Mouse (Mus musculus) brain, embryonic 14.5 days (tissue): ENCODE data around the gene Fem1b. TPM values are rescaled to one million over a fixed set of nuclear protein-coding genes. Genes with fewer than 3 reads are reported as not detected.

Experiments used
- DNase-seq: peaks from one replicate; pipeline ENCODE4 v3.0.0-alpha.2; 2011; ENCODE audit warnings: low read depth
- CTCF ChIP-seq: fragments of 200-500 bp; IDR thresholded peaks from 2 replicates; pipeline ENCODE4 v1.5.1; 2012; ENCODE audit warnings: inconsistent platforms, mild to moderate bottlenecking, moderate library complexity, borderline replicate concordance; ENCODE audit not compliant: insufficient read depth, insufficient read length; ENCODE audit errors: extremely low read depth
- POLR2A ChIP-seq: fragments of 200-500 bp; IDR thresholded peaks from 2 replicates; pipeline ENCODE4 v1.6.1; 2012; ENCODE audit warnings: mild to moderate bottlenecking, inconsistent platforms, borderline replicate concordance; ENCODE audit not compliant: poor library complexity, insufficient read depth, insufficient read length, severe bottlenecking; ENCODE audit errors: extremely low read depth
- polyA plus RNA-seq: library from polyadenylated mRNA; depleted of rRNA; stranded (reverse); fragments of >200 nt; gene quantifications from 2 replicates; pipeline ENCODE4 v1.2.3, GENCODE M21; 2012

Gene Fem1b
- polyA plus RNA-seq, 1 experiment: 89.5 TPM

DNA sequence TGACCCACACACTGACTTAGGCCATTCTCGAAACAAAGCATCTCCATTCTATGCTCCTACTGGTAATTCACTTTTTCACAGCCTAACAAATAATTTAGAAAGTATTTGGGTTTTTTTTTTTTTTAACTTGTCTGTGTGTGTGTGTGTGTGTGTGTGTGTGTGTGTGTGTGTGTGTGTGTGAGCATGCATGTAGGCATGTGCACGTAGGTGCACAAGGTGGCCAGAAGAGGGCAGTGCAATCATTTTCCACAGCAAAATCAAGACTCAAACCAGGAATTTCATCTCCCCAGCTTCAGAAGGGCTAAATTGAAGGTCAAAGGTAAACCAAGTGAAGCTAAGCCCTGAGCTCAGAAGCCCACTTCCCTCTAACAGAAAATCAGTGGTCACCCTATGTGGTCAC is 27.5 kb downstream of the Fem1b start:
- TF ChIP-seq CTCF (peak; percentile 16; the same call in 1 of the 2 replicates), POLR2A (no peak)
- no peak for DNase-seq

DNA sequence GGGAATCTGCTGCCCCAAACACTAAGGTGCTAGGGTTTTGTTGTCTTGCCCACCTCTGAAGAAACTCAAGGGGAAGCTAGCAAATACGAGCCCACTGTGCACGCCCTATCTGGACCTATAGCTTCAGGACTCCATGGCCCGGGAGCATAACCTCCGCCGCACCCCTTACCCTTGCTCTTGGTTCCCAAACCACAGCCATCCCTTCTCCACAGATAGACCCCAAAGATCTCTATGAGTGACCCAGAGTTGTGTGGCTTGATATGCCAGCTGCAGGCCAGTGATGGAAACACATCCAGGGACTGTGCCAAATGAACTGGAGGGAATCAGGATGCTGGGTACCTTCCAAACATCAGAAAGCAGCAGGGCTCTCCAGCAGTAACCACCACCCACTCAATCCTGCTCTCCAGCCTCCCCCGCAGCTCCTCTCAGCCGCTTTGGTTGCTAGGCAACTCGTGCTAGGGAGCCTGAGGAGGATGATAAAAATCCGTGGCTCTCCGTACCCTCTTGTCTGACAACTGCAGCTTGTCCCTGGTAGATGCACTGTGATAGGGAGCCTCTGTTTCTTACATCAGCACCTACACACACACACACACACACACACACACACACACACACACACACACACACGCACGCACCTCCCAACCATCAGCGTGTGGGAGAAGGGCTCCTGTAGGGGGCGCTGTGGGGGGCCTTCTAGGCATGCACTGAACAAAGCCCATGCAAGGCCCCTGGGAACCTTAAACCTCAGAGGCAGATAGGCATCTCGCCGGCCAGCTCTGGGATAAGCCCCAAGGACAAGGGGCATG is 28.6 kb downstream of the Fem1b start:
- peak; percentile 92 for DNase-seq

DNA sequence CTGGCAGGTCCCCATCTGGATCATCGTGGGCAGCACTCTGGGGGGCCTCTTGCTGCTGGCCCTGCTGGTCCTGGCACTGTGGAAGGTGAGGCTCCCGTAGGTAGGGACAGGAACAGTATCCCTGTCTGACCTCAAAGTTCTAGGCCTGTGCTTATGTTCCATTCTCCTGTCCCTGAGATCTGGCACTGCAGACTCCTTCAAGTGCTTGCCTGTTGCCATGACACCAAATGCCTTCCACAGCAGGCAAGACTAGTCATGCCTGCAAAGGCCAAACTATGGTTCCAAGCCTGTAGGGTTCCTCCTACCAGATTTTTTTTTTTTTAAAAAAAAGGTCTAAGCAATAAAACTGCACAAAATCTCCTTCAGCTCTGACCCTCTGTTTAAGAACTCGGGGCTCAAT is 29.8 kb downstream of the Fem1b start:
- DNase-seq: peak; percentile 64
- no peak for TF ChIP-seq CTCF
- TF ChIP-seq POLR2A: no peak

More for the DNA sequence above, 28.6 kb downstream of the Fem1b start:
- TF ChIP-seq CTCF (peak; percentile 58), POLR2A (no peak)

DNA sequence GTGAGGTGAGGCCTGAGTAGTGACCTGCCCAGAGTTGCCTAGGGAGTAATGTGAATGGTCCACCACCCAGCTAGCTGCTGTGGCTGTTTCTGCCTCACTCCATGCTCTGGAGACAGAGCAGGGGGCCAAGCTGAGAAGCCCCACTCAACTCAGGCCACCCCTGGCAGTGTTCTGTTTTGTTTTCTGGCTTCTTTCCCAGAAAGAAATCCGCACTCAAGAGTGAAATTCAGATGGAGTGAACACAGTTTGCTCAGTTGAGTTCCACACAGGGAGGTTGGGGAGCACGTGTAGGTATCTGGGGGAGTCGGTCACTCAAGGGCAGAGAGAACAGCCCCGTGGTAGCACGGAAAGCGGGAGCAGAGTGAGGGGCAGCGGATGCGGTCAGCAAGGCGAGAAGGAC is 33.0 kb downstream of the Fem1b start:
- TF ChIP-seq POLR2A (no peak), CTCF (no peak)
- DNase-seq: peak; percentile 32

- DNase-seq: peak; percentile 86
- TF ChIP-seq POLR2A (no peak), CTCF (peak; percentile 81; the same call in 1 of the 2 replicates)
Observed at GRCm38 (mm10) chr9:62777461-62777860, 34.3 kb downstream of the Fem1b start.

DNA sequence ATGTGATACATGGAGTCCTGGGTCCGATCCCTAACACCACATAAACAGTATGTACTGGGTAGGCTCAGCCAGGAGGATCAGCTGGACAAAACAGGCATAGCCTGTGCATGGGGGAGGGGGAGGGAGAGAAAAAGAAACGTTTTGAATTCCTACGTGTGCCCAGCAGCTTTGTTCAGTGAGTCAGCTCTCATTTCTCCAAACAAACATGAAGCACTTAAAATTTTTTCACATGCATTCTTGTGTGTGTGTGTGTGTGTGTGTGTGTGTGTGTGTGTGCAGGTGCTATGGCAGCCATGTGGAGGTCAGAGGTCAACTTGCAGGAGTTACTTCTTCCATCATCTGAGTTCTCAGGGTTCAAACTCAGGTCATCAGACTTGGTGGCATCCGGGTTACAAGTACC is 36.3 kb downstream of the Fem1b start:
- TF ChIP-seq CTCF (no peak), POLR2A (no peak)
- DNase-seq: no peak

GRCm38 (mm10) chr9:62772746-62773145 is 39.0 kb downstream of the Fem1b start:
- no peak for TF ChIP-seq CTCF
- no peak for TF ChIP-seq POLR2A
- DNase-seq: no peak

DNA sequence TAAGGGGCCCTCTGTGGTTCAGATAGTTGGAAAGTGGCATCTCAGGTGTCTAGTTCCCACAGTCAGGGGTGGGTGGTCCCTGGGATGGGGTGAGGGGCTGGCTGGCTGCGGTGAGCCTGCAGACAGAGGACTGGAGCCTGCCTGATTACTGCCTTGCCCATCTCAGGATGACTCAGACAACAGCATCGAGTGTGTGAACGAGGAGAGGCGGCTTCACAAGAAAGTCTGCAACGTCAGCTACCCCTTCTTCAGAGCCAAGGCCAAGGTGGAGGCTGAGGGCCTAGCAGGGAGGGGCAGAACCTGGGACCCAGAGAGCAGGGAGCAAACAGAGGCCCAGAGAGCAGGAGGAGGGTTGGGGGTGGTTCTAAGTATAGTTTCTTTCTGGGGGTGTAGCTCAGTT is 43.4 kb downstream of the Fem1b start:
- no peak for DNase-seq
- no peak for TF ChIP-seq CTCF
- no peak for TF ChIP-seq POLR2A

DNA sequence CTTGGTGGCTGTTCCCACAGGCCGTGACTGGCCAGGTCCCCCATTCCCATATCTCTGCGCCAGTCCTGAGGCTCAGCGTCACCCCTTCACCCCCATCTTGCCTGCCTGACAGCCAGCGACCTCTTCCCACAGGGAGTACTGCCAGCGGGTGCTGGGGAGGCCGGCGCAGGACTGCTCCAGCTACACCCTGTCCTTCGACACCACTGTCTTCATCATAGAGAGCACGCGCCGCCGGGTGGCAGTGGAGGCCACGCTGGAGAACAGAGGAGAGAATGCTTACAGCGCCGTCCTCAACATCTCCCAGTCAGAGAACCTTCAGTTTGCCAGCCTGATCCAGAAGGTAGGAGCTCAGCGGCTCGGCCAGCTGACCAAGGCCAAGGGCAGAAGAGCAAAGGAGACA is 44.3 kb downstream of the Fem1b start:
- TF ChIP-seq POLR2A: no peak
- no peak for TF ChIP-seq CTCF
- DNase-seq: no peak

- TF ChIP-seq POLR2A: no peak
- DNase-seq: peak; percentile 76
Observed at GRCm38 (mm10) chr9:62765346-62765745, 46.4 kb downstream of the Fem1b start.

- DNase-seq: peak; percentile 60
- TF ChIP-seq CTCF (no peak), POLR2A (no peak)
Observed at GRCm38 (mm10) chr9:62763478-62763877, 48.3 kb downstream of the Fem1b start.

DNA sequence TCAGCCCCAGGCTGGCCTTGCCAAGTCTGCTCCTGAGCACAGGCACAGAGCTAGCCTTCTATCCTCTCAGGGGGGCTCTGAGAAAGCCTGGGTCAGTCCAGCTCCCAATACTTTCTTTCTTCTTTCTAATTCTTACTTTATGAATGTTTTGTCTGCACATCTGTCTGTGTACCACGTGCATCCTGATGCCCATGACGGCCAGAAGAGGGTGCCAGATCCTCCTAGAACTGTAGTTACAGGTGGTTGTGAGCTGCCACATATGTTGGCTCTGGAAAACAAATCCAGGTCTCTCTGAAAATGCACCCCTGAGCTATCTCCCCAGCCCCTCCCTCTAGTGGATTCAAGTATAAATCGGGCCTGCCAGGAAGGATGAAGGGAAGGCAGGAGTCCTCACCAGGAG is 52.1 kb downstream of the Fem1b start:
- TF ChIP-seq POLR2A (no peak), CTCF (peak; percentile 25; the same call in 1 of the 2 replicates)
- DNase-seq: no peak

GRCm38 (mm10) chr9:62758288-62758687 is 53.4 kb downstream of the Fem1b start:
- TF ChIP-seq CTCF (no peak), POLR2A (no peak)
- peak; percentile 23 for DNase-seq
